Mouse (Mus musculus) bone marrow, adult 2 months (tissue): ENCODE results near the gene BC025920. TPM values are rescaled to one million over a fixed set of nuclear protein-coding genes. Genes with fewer than 3 reads are reported as not detected.

Experiments used
- H3K27ac ChIP-seq: fragments of 200-500 bp; 2 replicates; pipeline ENCODE4 v1.5.1; 2012; ENCODE audit warnings: low read depth, mild to moderate bottlenecking, control low read depth, inconsistent platforms, low read length; ENCODE audit not compliant: control insufficient read depth, poor library complexity, insufficient read depth
- H3K4me1 ChIP-seq: fragments of 200-500 bp; 2 replicates; pipeline ENCODE4 v1.6.1; 2011; ENCODE audit warnings: low read length; ENCODE audit not compliant: control insufficient read depth, insufficient read depth
- H3K4me3 ChIP-seq: fragments of 200-500 bp; replicated peaks from 2 replicates; pipeline ENCODE3; 2011; ENCODE audit warnings: mild to moderate bottlenecking, low read depth, low read length, control low read depth; ENCODE audit not compliant: control insufficient read depth
- CTCF ChIP-seq: fragments of 200-500 bp; IDR thresholded peaks from 2 replicates; pipeline ENCODE4 v1.5.1; 2011; ENCODE audit warnings: low read length, control low read depth; ENCODE audit not compliant: control insufficient read depth, insufficient read depth
- POLR2A ChIP-seq: fragments of 200-500 bp; IDR thresholded peaks from 2 replicates; pipeline ENCODE4 v1.6.1; 2011; ENCODE audit warnings: low read depth, mild to moderate bottlenecking, control low read depth, low read length, borderline replicate concordance; ENCODE audit not compliant: control insufficient read depth
- WGBS: fragments of 180-500 bp; shearing (Covaris S2); methylation state at CpG from one replicate; pipeline ENCODE4 v1.1.7; 2018; 5-methylcytosine and 5-hydroxymethylcytosine counted together
- polyA plus RNA-seq: library from polyadenylated mRNA; stranded (reverse); fragments of >200 nt; gene quantifications from 2 replicates; pipeline ENCODE4 v1.2.4, GENCODE M21; 2011; ENCODE audit warnings: low replicate concordance; ENCODE audit not compliant: missing spikeins, insufficient read depth, insufficient read length

BC025920 gene
- polyA plus RNA-seq, 1 experiment = 6.6 TPM

- no peak overlapping the region for H3K27ac ChIP-seq
- TF ChIP-seq CTCF (no peak), POLR2A (no peak)
Observed at GRCm38 (mm10) chr10:81620786-81621185, 14.7 kb downstream of the BC025920 start.

GRCm38 (mm10) chr10:81623441-81623840 is 17.4 kb downstream of the BC025920 start:
- Histone ChIP-seq H3K4me1 (peaks cover 1% of the 10 kb centered on the region), H3K4me3 (no peak overlapping the region), H3K27ac (no peak overlapping the region)
- WGBS = 81% methylated on average over 8 of the region's 8 CpGs
- no peak for TF ChIP-seq POLR2A
- TF ChIP-seq CTCF = no peak

More at GRCm38 (mm10) chr10:81620786-81621185, 14.7 kb downstream of the BC025920 start:
- Histone ChIP-seq H3K4me1 (peaks cover 1% of the 10 kb centered on the region; the same call in 1 of the 2 replicates), H3K4me3 (no peak overlapping the region)
- 73% methylated on average over 9 of the region's 9 CpGs for WGBS

- no peaks in the 10 kb centered on the region; the same call in none of the 2 replicates for H3K4me1 ChIP-seq
- H3K4me3 ChIP-seq = peak overlapping the region; percentile 83
- no peak for TF ChIP-seq CTCF
- no peak for TF ChIP-seq POLR2A
- WGBS = 80% methylated on average over 22 of the region's 22 CpGs
- no peak overlapping the region for H3K27ac ChIP-seq
Observed at GRCm38 (mm10) chr10:81626101-81626993, 20.3 kb downstream of the BC025920 start.

- TF ChIP-seq POLR2A (peak; percentile 63; the same call in 1 of the 2 replicates), CTCF (no peak)
- WGBS = 3% methylated on average over 40 of the region's 40 CpGs
- peak within 1 kb of the TSS; percentile 72 for H3K27ac ChIP-seq
- peak within 1 kb of the TSS; percentile 83 for H3K4me3 ChIP-seq
- H3K4me1 ChIP-seq = no peaks in the 10 kb centered on the region; the same call in none of the 2 replicates
Observed at GRCm38 (mm10) chr10:81626994-81627835, 21.1 kb downstream of the BC025920 start, which contains the start of gene Sirt6. Gene Sirt6 (minus strand): TSS chr10:81627797.

- Histone ChIP-seq H3K4me3 (peak overlapping the region; percentile 83), H3K27ac (peak overlapping the region; percentile 72), H3K4me1 (no peaks in the 10 kb centered on the region; the same call in none of the 2 replicates)
- WGBS = 28% methylated on average over 7 of the region's 7 CpGs
- TF ChIP-seq CTCF (no peak), POLR2A (no peak)
Observed at GRCm38 (mm10) chr10:81627836-81628220, 21.8 kb downstream of the BC025920 start.

- H3K4me1 ChIP-seq = no peaks in the 10 kb centered on the region; the same call in none of the 2 replicates
- peak within 1 kb of the TSS; percentile 72 for H3K27ac ChIP-seq
- peak within 1 kb of the TSS; percentile 83 for H3K4me3 ChIP-seq
- TF ChIP-seq CTCF = no peak
- TF ChIP-seq POLR2A = no peak
- WGBS = 86% methylated on average over 16 of the region's 16 CpGs
Observed at GRCm38 (mm10) chr10:81628390-81628789, 22.3 kb downstream of the BC025920 start, which contains the start of gene Ankrd24. Gene Ankrd24 (plus strand): TSS chr10:81628540.

GRCm38 (mm10) chr10:81633253-81634099 is 27.4 kb downstream of the BC025920 start:
- Histone ChIP-seq H3K4me3 (peak overlapping the region; percentile 44), H3K27ac (no peak overlapping the region), H3K4me1 (peaks cover 3% of the 10 kb centered on the region)
- TF ChIP-seq POLR2A (peak; percentile 32; the same call in 1 of the 2 replicates), CTCF (no peak)
- 6% methylated on average over 37 of the region's 37 CpGs for WGBS
